Mouse (Mus musculus): ENCODE measurements around the gene Scg5. TPM values are rescaled to one million over a fixed set of nuclear protein-coding genes. Genes with fewer than 3 reads are reported as not detected.

The Scg5 gene
- total RNA-seq, 2 experiments from 2014 or later = 38.8 to 41.7 TPM

DNA sequence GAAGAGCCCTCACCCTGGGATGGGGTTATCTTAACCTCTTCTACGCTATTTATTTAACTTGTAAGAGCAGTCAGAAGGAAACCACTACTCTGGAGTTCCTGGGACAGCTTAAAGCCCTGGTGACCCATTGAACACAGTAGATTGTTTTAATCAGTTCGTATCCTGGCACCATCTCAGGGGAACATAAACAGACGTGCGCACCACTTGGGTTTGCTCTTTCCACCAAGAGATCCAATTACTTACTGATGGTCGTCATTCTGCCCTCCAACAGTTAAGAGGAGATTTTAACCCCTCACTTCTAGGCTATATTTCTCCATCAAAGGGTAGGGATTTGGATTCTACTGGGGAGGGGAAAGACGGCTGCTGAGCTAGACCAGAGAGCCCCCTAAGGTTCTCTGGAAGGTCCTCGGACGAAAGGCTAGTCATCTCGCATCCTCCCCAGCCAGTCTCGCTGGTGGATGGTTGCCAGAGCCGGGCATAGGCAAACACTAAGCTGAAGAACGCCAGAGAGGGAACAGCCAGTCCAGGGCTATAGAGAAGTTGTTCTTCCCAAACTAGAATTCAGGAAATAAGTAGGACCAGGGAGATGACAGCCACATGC, 71.9 kb downstream of the Scg5 start:
- DNase-seq = no peak

GRCm38 (mm10) chr2:113749721-113750120, 79.2 kb downstream of the Scg5 start:
- no peak for DNase-seq

GRCm38 (mm10) chr2:113749309-113749708, 79.6 kb downstream of the Scg5 start:
- DNase-seq = no peak

GRCm38 (mm10) chr2:113728581-113728980, 100.3 kb downstream of the Scg5 start:
- DNase-seq = no peak

Other genes with a start within 250 kb of the Scg5 start
- 1 to 10 TPM; 1.3 to 1.9 TPM for gene Grem1, start 70.5 kb downstream of the Scg5 start, total RNA-seq (2021)
- 10 to 100 TPM; 11.6 to 15.3 TPM for gene Arhgap11a, start 19.5 kb upstream of the Scg5 start, total RNA-seq (2021)
- gene Gjd2, start 184.5 kb upstream of the Scg5 start, total RNA-seq (2021) = 1 to 10 TPM; 9.5 to 9.9 TPM
- gene Actc1, start 224.4 kb upstream of the Scg5 start, total RNA-seq (2021) = 10 to 100 TPM in 1 of 2 experiments, 1 to 10 TPM in 1; 8.2 to 14.9 TPM